Mouse (Mus musculus) MEL (cell line): ENCODE measurements at regions not wholly inside any gene's neighbourhood (a gene's known extent, or its start where the extent isn't known, plus 50 kb on each side); places are given as distances from the start of the nearest gene placed in this dataset.
A peak's percentile ranks its signal among the peaks of the same experiment; 100 is the strongest.

Experiments used
- CTCF ChIP-seq, 3 experiments: IDR thresholded peaks in 2 of 3; conservative IDR thresholded peaks in 1 of 3; 2 replicates each; pipeline ENCODE4 v1.5.1; 2011 to 2012; ENCODE audit warnings: low read length in 3 of 3, low read depth in 2 of 3, mild to moderate bottlenecking in 2 of 3, improper control_type of control experiment in 1 of 3, inconsistent platforms in 1 of 3, mixed read lengths in 1 of 3, moderate library complexity in 1 of 3; ENCODE audit not compliant: control insufficient read depth in 1 of 3, insufficient read depth in 1 of 3, poor library complexity in 1 of 3, severe bottlenecking in 1 of 3
- ELF1 ChIP-seq: IDR thresholded peaks from 2 replicates; pipeline ENCODE4 v1.6.1; 2014; ENCODE audit warnings: low read depth, mild to moderate bottlenecking, inconsistent platforms, low read length, improper control_type of control experiment, moderate library complexity
- EP300 ChIP-seq, 2 experiments: IDR thresholded peaks; 2 replicates each; pipeline ENCODE4 v1.6.1; 2011; ENCODE audit warnings: improper control_type of control experiment in 2 of 2, low read length in 2 of 2, low read depth in 1 of 2, mild to moderate bottlenecking in 1 of 2
- ETS1 ChIP-seq: IDR thresholded peaks from 2 replicates; pipeline ENCODE4 v1.6.1; 2012; ENCODE audit warnings: low read depth, mild to moderate bottlenecking, inconsistent platforms, low read length, improper control_type of control experiment, moderate library complexity
- GATA1 ChIP-seq: IDR thresholded peaks from 2 replicates; pipeline ENCODE4 v1.6.1; 2011; ENCODE audit warnings: low read depth, low read length, improper control_type of control experiment
- MAZ ChIP-seq: IDR thresholded peaks from 2 replicates; pipeline ENCODE4 v1.6.1; 2012; ENCODE audit warnings: low read depth, mild to moderate bottlenecking, inconsistent platforms, low read length, improper control_type of control experiment
- MYB ChIP-seq: IDR thresholded peaks from 2 replicates; pipeline ENCODE4 v1.6.1; 2011; ENCODE audit warnings: mild to moderate bottlenecking, low read depth, low read length, improper control_type of control experiment
- MYC ChIP-seq: IDR thresholded peaks from 2 replicates; pipeline ENCODE4 v1.6.1; 2011; ENCODE audit warnings: low read depth, mild to moderate bottlenecking, low read length, improper control_type of control experiment, moderate library complexity
- POLR2A ChIP-seq, 2 experiments: IDR thresholded peaks; 2 replicates each; pipeline ENCODE4 v1.6.1; 2011 to 2012; ENCODE audit warnings: low read length in 2 of 2, mild to moderate bottlenecking in 2 of 2, control low read depth in 1 of 2, improper control_type of control experiment in 1 of 2, low read depth in 1 of 2, moderate library complexity in 1 of 2; ENCODE audit not compliant: control insufficient read depth in 1 of 2, insufficient read depth in 1 of 2, poor library complexity in 1 of 2
- POLR2AphosphoS2 ChIP-seq: IDR thresholded peaks from 2 replicates; pipeline ENCODE4 v1.6.1; 2011; ENCODE audit warnings: low read length, improper control_type of control experiment
- TBP ChIP-seq: IDR thresholded peaks from 2 replicates; pipeline ENCODE4 v1.8.0; 2011; ENCODE audit warnings: low read depth, low read length, improper control_type of control experiment
- USF1 ChIP-seq: IDR thresholded peaks from 2 replicates; pipeline ENCODE4 v1.6.1; 2014; ENCODE audit warnings: low read depth, mild to moderate bottlenecking, inconsistent platforms, low read length, improper control_type of control experiment, moderate library complexity
- ZC3H11A ChIP-seq: IDR thresholded peaks from 2 replicates; pipeline ENCODE4 v1.6.1; 2012; ENCODE audit warnings: low read depth, mild to moderate bottlenecking, inconsistent platforms, low read length, improper control_type of control experiment
- ZNF384 ChIP-seq: IDR thresholded peaks from 2 replicates; pipeline ENCODE4 v1.6.1; 2012; ENCODE audit warnings: low read depth, mild to moderate bottlenecking, inconsistent platforms, low read length, improper control_type of control experiment

DNA sequence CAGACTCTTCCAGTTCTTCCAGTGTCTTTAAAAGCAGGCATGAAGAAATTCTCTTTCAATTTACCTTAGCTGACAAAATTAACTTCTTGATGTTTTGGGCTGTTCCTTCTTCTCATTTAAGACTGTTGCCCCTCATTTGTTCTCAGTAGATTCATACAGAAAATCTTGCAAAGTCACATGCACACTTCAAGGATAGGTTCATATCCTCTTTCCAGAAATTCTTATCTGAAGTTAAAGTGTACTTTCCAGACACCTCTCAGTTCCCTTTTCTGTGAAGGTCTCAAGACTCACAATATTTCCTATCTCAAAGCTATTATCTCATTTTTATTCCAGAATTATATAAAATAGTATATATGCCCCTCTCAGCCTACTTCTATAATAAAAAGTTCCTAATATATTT lies 681.8 kb upstream of the Pcdh10 start:
- no peak for TF ChIP-seq POLR2A (IDR thresholded peaks at IDR 0.05; ENCODE audit: control insufficient read depth in 1 of 2, insufficient read depth in 1 of 2, low read depth in 1 of 2, low read length in 2 of 2, poor library complexity in 1 of 2)
- TF ChIP-seq MYB = no peak
- no peak for TF ChIP-seq CTCF (IDR thresholded peaks at IDR 0.05 in 2 of 3, conservative IDR thresholded peaks at IDR 0.05 in 1 of 3; ENCODE audit: control insufficient read depth in 1 of 3, insufficient read depth in 1 of 3, low read depth in 2 of 3, low read length in 3 of 3, poor library complexity in 1 of 3, severe bottlenecking in 1 of 3)
- TF ChIP-seq GATA1 = no peak
- peak; percentile 49; the same call in 1 of the 2 replicates for TF ChIP-seq USF1
- no peak for TF ChIP-seq TBP
- TF ChIP-seq POLR2AphosphoS2 = no peak
- no peak for TF ChIP-seq MYC
- TF ChIP-seq ETS1 = no peak
- TF ChIP-seq EP300 (IDR thresholded peaks at IDR 0.05; ENCODE audit: low read depth in 1 of 2, low read length in 2 of 2) = no peak
- TF ChIP-seq MAZ = no peak
- TF ChIP-seq ZC3H11A = no peak
- TF ChIP-seq ELF1 = no peak
- no peak for TF ChIP-seq ZNF384
